Mouse (Mus musculus) testis, adult 2 months (tissue): ENCODE data around the gene Susd2. TPM values are rescaled to one million over a fixed set of nuclear protein-coding genes. Genes with fewer than 3 reads are reported as not detected.

ENCODE experiments used
- H3K27ac ChIP-seq: fragments of 200-500 bp; 2 replicates; pipeline ENCODE4 v1.5.1; 2012; ENCODE audit warnings: low read depth, low read length; ENCODE audit not compliant: control insufficient read depth, insufficient read depth
- H3K27me3 ChIP-seq: fragments of 200-500 bp; 2 replicates; pipeline ENCODE4 v1.6.1; 2012; ENCODE audit warnings: mild to moderate bottlenecking, low read length, moderate library complexity; ENCODE audit not compliant: control insufficient read depth, insufficient read depth
- H3K36me3 ChIP-seq: fragments of 200-500 bp; 2 replicates; pipeline ENCODE4 v1.6.1; 2012; ENCODE audit warnings: mild to moderate bottlenecking, low read length; ENCODE audit not compliant: control insufficient read depth, insufficient read depth
- H3K4me1 ChIP-seq: fragments of 200-500 bp; 2 replicates; pipeline ENCODE4 v1.6.1; 2012; ENCODE audit warnings: low read length; ENCODE audit not compliant: control insufficient read depth, insufficient read depth
- H3K4me3 ChIP-seq: fragments of 200-500 bp; 2 replicates; pipeline ENCODE4 v1.5.1; 2012; ENCODE audit warnings: low read depth, mild to moderate bottlenecking, low read length, moderate library complexity, mixed read lengths; ENCODE audit not compliant: control insufficient read depth
- CTCF ChIP-seq: fragments of 200-500 bp; IDR thresholded peaks from 2 replicates; pipeline ENCODE4 v1.5.1; 2012; ENCODE audit warnings: low read depth, mild to moderate bottlenecking, inconsistent platforms, low read length, moderate library complexity; ENCODE audit not compliant: control insufficient read depth, insufficient read depth, insufficient replicate concordance
- POLR2A ChIP-seq: fragments of 200-500 bp; IDR thresholded peaks from 2 replicates; pipeline ENCODE4 v1.6.1; 2012; ENCODE audit warnings: low read depth, mild to moderate bottlenecking, inconsistent platforms, low read length, moderate library complexity; ENCODE audit not compliant: control insufficient read depth
- polyA plus RNA-seq: library from polyadenylated mRNA; depleted of rRNA; stranded (reverse); fragments of >200 nt; gene quantifications from 2 replicates; pipeline ENCODE4 v1.2.3, GENCODE M21; 2012; rRNA removed

Susd2 gene
- 4.0 and 4.7 TPM in 2 replicates for polyA plus RNA-seq

- H3K4me3 ChIP-seq, result no peak within 1 kb of the TSS
- peaks cover 2% of the 10 kb centered on the region; the same call in 1 of the 2 replicates for H3K4me1 ChIP-seq
- no peaks in the 10 kb centered on the region; the same call in 1 of the 2 replicates for H3K36me3 ChIP-seq
- no peaks in the 10 kb centered on the region for H3K27me3 ChIP-seq
- TF ChIP-seq POLR2A (no peak), CTCF (no peak)
- no peak within 1 kb of the TSS for H3K27ac ChIP-seq
Observed at GRCm38 (mm10) chr10:75643741-75644343, at the start of gene Susd2. Susd2 (minus strand) TSS chr10:75644008.

- Histone ChIP-seq H3K4me3 (no peak overlapping the region), H3K27ac (no peak overlapping the region), H3K27me3 (no peaks in the 10 kb centered on the region), H3K4me1 (no peaks in the 10 kb centered on the region), H3K36me3 (no peaks in the 10 kb centered on the region; the same call in 1 of the 2 replicates)
- no peak for TF ChIP-seq POLR2A
- TF ChIP-seq CTCF, result no peak
Observed at GRCm38 (mm10) chr10:75688598-75688997, 44.8 kb upstream of the Susd2 start.

DNA sequence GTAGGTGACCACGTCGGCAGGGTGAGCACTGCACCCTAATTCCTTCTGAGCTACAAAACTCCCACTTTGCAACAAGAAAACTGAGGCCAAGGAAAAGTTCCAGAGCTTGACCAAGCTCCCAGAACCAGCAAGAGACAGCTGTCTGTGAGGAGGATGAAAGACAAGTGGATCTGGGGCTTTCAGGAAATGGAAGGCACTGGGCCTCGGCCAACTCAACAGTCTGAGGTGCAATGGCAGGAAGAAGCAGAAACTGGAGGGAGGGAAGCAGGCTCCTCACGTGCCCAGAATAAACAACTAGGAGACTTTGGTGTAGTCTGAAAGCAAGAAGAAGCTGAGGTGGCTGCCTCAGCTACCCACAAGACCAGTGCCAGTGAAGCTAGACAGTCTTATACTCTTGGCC lies 42.9 kb upstream of the Susd2 start:
- Histone ChIP-seq H3K36me3 (no peaks in the 10 kb centered on the region; the same call in 1 of the 2 replicates), H3K27ac (no peak overlapping the region), H3K4me3 (no peak overlapping the region), H3K27me3 (no peaks in the 10 kb centered on the region), H3K4me1 (no peaks in the 10 kb centered on the region)
- TF ChIP-seq CTCF (no peak), POLR2A (no peak)

- H3K27ac ChIP-seq, result no peak overlapping the region
- H3K4me3 ChIP-seq, result no peak overlapping the region
- no peak for TF ChIP-seq POLR2A
- no peak for TF ChIP-seq CTCF
- no peaks in the 10 kb centered on the region for H3K27me3 ChIP-seq
- H3K36me3 ChIP-seq, result no peaks in the 10 kb centered on the region; the same call in 1 of the 2 replicates
- H3K4me1 ChIP-seq, result no peaks in the 10 kb centered on the region
Observed at GRCm38 (mm10) chr10:75684035-75685004, 40.5 kb upstream of the Susd2 start.

GRCm38 (mm10) chr10:75680574-75681001 lies 36.8 kb upstream of the Susd2 start:
- Histone ChIP-seq H3K27ac (no peak overlapping the region), H3K27me3 (no peaks in the 10 kb centered on the region), H3K36me3 (no peaks in the 10 kb centered on the region; the same call in 1 of the 2 replicates), H3K4me1 (peaks cover 10% of the 10 kb centered on the region), H3K4me3 (peak overlapping the region; percentile 79)
- TF ChIP-seq CTCF (no peak), POLR2A (no peak)

- H3K4me3 ChIP-seq, result no peak overlapping the region
- H3K27me3 ChIP-seq, result no peaks in the 10 kb centered on the region
- peaks cover 10% of the 10 kb centered on the region for H3K4me1 ChIP-seq
- TF ChIP-seq CTCF, result no peak
- no peak for TF ChIP-seq POLR2A
- no peak overlapping the region for H3K27ac ChIP-seq
- no peaks in the 10 kb centered on the region; the same call in 1 of the 2 replicates for H3K36me3 ChIP-seq
Observed at GRCm38 (mm10) chr10:75679204-75679603, 35.4 kb upstream of the Susd2 start.

DNA sequence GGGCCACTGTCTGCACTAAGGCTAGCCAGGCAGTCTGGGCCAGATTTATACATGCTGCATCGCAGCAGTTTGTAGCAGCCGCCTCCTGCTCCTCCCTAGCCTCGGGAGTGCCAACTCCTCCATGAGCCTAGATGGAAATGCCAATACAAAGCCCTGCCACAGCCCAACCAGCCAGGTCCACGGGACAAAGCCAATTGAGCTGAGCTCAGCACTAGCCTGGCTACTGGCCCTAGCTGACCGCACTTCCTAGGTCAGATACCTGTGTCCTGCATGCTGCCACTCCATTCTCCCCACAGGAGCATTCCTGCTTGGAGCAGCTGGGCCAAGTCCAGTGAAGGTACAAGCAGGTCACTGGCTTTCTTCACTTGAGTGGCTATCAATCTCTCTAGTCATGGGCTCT lies 34.2 kb upstream of the Susd2 start:
- H3K27me3 ChIP-seq, result no peaks in the 10 kb centered on the region
- peaks cover 10% of the 10 kb centered on the region for H3K4me1 ChIP-seq
- no peak overlapping the region for H3K27ac ChIP-seq
- no peak overlapping the region for H3K4me3 ChIP-seq
- no peaks in the 10 kb centered on the region; the same call in 1 of the 2 replicates for H3K36me3 ChIP-seq
- TF ChIP-seq CTCF, result no peak
